Mouse (Mus musculus) kidney, adult 2 months (tissue): ENCODE data around the gene Disc1.

Experiments used
- CTCF ChIP-seq: fragments of 200-500 bp; conservative IDR thresholded peaks from 2 replicates; pipeline ENCODE4 v1.5.1; 2011; ENCODE audit warnings: low read depth, mild to moderate bottlenecking, control low read depth, low read length, moderate library complexity, mixed read lengths; ENCODE audit not compliant: insufficient read depth, insufficient read length
- POLR2A ChIP-seq: fragments of 200-500 bp; IDR thresholded peaks from one replicate; pipeline ENCODE4 v1.6.1; 2011; ENCODE audit warnings: low read depth, low read length, control low read depth

- TF ChIP-seq CTCF = no peak
- TF ChIP-seq POLR2A = no peak
Measured at GRCm38 (mm10) chr8:125090889-125091740, 37.1 kb downstream of the Disc1 start.
